Mouse (Mus musculus): Measurements from ENCODE around the gene Asxl2. TPM values are rescaled to one million over a fixed set of nuclear protein-coding genes. Genes with fewer than 3 reads are reported as not detected.

Asxl2 gene
- total and polyA plus RNA-seq, 3 experiments = 11.6 to 18.9 (median 15.2) TPM

- H3K9ac ChIP-seq (ENCODE audit: insufficient read depth, low read depth) = no peak overlapping the region
- H3K27me3 ChIP-seq (replicated peaks) = no peaks in the 10 kb centered on the region
- H3K4me3 ChIP-seq (replicated peaks in 1 of 3; ENCODE audit: low read depth in 2 of 3, low read length in 2 of 3, poor library complexity in 1 of 3) = no peak overlapping the region
- H3K4me2 ChIP-seq (ENCODE audit: insufficient read depth, low read depth, poor library complexity, severe bottlenecking) = 0 out of 2 replicates have a peak overlapping the region, but pooled peaks have one; percentile 22
- H3K4me1 ChIP-seq (ENCODE audit: control insufficient read depth in 1 of 2, insufficient read depth in 2 of 2) = peaks cover 9 to 24% of the 10 kb centered on the region in 2 experiments; a peak in 3 of 4 replicates
- dilution Hi-C loops (cut with MboI; ENCODE audit: extremely low pct_ligation_motif_present, extremely low pct_unique_long_range_greater_than_20kb, low sequenced_read_pairs) (no loop called here), in situ Hi-C loops (cut with MboI; ENCODE audit: low pct_ligation_motif_present, low pct_unique_long_range_greater_than_20kb, low sequenced_read_pairs) (no loop called here)
- peak; percentile 92 for DNase-seq (ENCODE audit: extremely low read depth)
- no peaks in the 10 kb centered on the region for H3K9me3 ChIP-seq (replicated peaks; ENCODE audit: low read length)
- peaks cover 0 to 27% of the 10 kb centered on the region in 2 experiments for H3K36me3 ChIP-seq (replicated peaks in 1 of 2; ENCODE audit: control insufficient read depth in 1 of 2, insufficient read depth in 1 of 2, low read length in 1 of 2)
- no peaks in the 10 kb centered on the region for H3K79me2 ChIP-seq (replicated peaks; ENCODE audit: control insufficient read depth, extremely low read depth, insufficient read depth, poor library complexity, severe bottlenecking)
- peak; percentile 89 for TF ChIP-seq SMC3 (IDR thresholded peaks at IDR 0.05; ENCODE audit: low read depth, low read length)
- TF ChIP-seq ETS1 (conservative IDR thresholded peaks at IDR 0.05; ENCODE audit: low read depth, low read length) = no peak
- no peak for TF ChIP-seq USF2 (conservative IDR thresholded peaks at IDR 0.05; ENCODE audit: low read depth, low read length)
- peak; percentile 59; the same call in 1 of the 2 replicates for TF ChIP-seq MYC (IDR thresholded peaks at IDR 0.05; ENCODE audit: low read depth, low read length)
- TF ChIP-seq ELF1 (IDR thresholded peaks at IDR 0.05; ENCODE audit: low read depth, low read length) = no peak
- peak; percentile 98 for TF ChIP-seq RAD21 (IDR thresholded peaks at IDR 0.05; ENCODE audit: low read depth, low read length)
- peak; percentile 80 for TF ChIP-seq BHLHE40 (IDR thresholded peaks at IDR 0.05; ENCODE audit: low read depth, low read length)
- TF ChIP-seq HCFC1 (IDR thresholded peaks at IDR 0.05; ENCODE audit: low read depth, low read length) = peak; percentile 30; the same call in 1 of the 2 replicates
- TF ChIP-seq ZC3H11A (IDR thresholded peaks at IDR 0.05; ENCODE audit: low read depth, low read length) = peak; percentile 59
- peak; percentile 47; the same call in 1 of the 2 replicates for TF ChIP-seq TCF12 (IDR thresholded peaks at IDR 0.05; ENCODE audit: low read depth, low read length)
- TF ChIP-seq ZKSCAN1 (IDR thresholded peaks at IDR 0.05; ENCODE audit: borderline replicate concordance, low read depth, low read length) = no peak
- peak; percentile 72 for TF ChIP-seq MAX (IDR thresholded peaks at IDR 0.05; ENCODE audit: low read length)
- peak; percentile 84 to 95 for TF ChIP-seq CTCF (conservative IDR thresholded peaks at IDR 0.05 in 1 of 2, IDR thresholded peaks at IDR 0.05 in 1 of 2; ENCODE audit: low read depth in 2 of 2, low read length in 2 of 2)
- TF ChIP-seq IRF4 (IDR thresholded peaks at IDR 0.05; ENCODE audit: low read depth, low read length) = no peak; the same call in 1 of the 2 replicates
- no peak for TF ChIP-seq JUND (conservative IDR thresholded peaks at IDR 0.05; ENCODE audit: low read depth, low read length)
- TF ChIP-seq USF1 (IDR thresholded peaks at IDR 0.05; ENCODE audit: low read depth, low read length) = no peak
- TF ChIP-seq MAFK (IDR thresholded peaks at IDR 0.05; ENCODE audit: insufficient replicate concordance, low read length) = no peak
- no peak for TF ChIP-seq ZMIZ1 (IDR thresholded peaks at IDR 0.05; ENCODE audit: low read depth, low read length)
- no peak for TF ChIP-seq RCOR1 (conservative IDR thresholded peaks at IDR 0.05; ENCODE audit: low read depth, low read length)
- no peak for TF ChIP-seq MAZ (IDR thresholded peaks at IDR 0.05; ENCODE audit: low read depth, low read length)
- peak; percentile 19; the same call in 1 of the 2 replicates for TF ChIP-seq MEF2A (IDR thresholded peaks at IDR 0.05; ENCODE audit: borderline replicate concordance, low read depth, low read length)
- H3K27ac ChIP-seq (ENCODE audit: insufficient read depth, low read depth) = peak overlapping the region; percentile 23; the same call in 1 of the 2 replicates
Measured at GRCm38 (mm10) chr12:3390577-3391262, 35.9 kb upstream of the Asxl2 start.
